Mouse (Mus musculus): ENCODE measurements at regions not wholly inside any gene's neighbourhood (a gene's known extent, or its start where the extent isn't known, plus 50 kb on each side); places are given as distances from the start of the nearest gene placed in this dataset.

DNA sequence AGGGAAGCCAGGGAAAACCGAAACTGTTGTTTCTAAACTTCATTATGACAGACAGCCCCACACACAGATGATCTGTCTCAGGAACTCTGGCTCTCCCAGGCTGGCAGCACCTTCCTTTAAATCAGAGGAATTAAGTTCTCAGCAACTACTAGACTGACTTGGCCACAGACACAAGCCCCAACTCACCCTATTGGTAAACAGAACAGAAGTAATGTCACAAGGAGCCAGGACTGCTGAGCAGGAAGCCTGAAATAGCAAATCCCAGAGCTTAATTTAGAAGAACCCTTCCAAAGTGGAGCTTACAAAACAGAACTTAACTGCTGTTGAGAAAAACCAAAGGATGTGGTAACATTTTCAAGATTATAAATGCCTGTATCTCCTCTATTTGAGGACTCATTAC lies 174.8 kb downstream of the Nfkbiz start:
- ATAC-seq (ENCODE audit: low TSS enrichment): peak; percentile 81

DNA sequence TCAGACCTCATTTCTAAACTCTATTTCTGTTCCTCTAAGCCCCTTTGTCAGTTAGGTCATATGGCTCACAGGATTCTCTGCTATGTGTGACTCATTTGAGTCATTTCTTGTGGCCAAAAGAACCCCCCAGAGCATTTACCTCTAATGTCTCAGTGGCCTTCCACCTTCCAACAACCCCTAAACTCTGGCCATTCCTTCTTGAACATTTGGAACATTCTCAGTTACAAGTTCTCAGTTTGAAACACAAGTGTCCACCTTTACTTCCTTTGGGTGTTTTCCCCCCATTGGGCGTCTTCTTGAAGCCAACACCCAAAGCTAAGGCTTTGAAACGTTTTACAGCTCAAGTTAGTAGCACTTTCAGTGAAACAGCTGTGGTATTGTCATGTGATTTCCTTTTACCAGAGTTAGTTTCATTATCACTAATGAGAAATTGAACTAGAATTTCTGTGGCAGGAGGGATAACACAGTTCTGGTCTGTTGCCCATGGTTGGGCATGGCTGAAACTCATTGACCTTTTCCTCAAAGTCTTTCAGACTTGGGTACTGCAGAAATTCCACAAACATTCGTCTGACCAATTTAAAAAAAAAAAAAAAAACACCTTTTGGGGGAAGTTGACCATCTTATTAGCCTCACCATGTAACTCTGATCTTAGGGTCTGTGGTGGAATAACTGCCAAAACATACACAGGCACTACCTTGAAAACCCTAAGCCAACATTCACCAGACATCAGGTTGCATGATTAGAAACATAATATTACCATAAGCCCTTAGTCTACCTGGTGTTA lies 201.8 kb downstream of the Nfkbiz start:
- no peak for ATAC-seq (ENCODE audit: low TSS enrichment)

DNA sequence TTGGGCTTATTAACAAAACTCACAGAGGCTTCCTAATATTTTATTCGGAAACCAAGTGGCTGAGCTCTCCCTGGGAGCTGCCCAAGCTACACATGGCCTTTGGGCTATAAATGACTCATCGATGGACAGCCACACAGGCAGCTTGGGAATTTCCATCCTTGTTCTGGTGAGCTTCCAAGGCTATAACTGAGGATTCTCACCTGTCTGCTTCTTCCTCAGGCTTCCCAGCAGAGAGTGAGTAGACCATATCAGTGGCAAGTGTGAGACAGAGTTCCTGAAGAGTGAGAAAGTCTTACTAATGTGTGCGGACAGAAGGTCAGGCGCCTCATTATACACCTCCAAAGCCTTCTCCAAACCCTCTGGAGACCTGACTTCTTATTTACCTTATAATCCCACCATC lies 202.5 kb downstream of the Nfkbiz start:
- no peak for ATAC-seq (ENCODE audit: low TSS enrichment)

DNA sequence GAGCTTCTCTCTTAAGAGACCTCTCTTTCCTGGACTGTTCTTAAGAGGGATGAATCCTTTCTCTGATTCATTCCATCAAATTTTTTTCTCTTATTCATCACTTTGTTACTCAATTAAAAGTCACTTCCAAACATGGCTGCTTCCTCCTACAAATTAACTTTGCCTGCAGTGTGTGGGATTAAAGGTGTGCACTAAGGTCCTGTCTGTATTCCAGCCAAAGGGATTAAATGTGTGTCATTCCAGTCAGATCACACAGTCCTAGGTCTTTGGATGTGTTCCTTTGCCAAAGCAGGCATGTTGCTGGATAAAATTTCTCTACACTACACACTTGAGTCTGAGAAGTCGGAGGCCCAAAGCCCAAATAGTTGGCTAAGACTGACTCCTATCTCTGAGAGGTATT lies 204.0 kb downstream of the Nfkbiz start:
- ATAC-seq (ENCODE audit: low TSS enrichment): no peak

DNA sequence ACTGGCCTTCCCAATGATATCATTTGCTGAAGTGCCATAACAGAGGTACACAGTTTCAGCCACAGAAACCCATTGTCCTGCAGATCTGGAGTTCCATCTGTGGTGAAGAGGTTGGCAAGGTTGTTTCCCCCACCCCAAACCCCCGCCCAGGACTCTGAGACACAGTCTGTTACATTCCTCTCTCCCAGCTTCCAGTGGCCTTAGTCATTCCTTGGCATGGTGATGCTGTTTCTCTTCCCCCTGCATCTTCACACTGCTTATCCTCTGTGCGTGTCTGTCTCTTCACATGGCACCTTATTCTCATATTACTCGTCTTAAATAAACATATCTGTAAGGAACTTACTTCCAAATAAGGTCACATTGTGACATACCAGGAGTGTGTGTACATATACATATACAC lies 206.5 kb downstream of the Nfkbiz start:
- no peak for ATAC-seq (ENCODE audit: low TSS enrichment)

DNA sequence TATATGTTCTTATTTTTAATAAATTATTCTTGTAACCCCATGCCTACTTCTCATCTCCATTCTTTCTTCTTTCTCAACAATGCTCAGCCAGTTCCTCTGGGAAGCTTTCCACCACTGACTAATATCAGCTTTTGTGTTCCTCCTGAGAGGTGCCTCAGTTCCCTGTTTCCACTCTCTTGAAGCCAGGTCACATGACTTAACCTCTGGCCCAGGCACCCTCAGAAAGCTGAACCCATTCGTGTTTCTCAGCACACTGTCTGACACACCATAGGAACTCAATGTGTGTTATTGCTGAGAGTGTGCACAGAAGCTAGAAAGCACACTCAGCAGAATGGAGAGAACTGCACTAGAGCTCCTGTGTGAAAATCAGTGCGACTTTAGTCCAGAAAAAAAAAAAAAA lies 207.1 kb downstream of the Nfkbiz start:
- ATAC-seq (ENCODE audit: low TSS enrichment): no peak

DNA sequence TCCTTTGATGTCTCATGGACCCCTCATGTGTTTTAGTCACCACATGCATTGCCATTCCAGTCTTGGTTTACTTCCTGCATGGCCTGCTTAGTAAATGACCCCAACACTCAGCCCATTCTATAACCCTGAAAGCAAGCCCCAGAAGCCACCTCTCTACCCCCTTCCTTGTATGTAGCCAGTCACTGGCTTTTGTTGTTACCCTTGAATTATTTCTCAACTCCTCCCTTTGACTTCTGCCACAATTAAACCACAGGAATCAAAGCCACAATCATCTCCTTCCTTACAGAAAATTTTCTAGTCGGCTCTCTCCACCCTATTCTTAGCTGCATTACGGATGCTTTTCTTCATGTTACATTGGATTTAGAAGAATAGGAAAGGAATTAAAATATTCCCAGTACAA lies 207.7 kb downstream of the Nfkbiz start:
- no peak for ATAC-seq (ENCODE audit: low TSS enrichment)

DNA sequence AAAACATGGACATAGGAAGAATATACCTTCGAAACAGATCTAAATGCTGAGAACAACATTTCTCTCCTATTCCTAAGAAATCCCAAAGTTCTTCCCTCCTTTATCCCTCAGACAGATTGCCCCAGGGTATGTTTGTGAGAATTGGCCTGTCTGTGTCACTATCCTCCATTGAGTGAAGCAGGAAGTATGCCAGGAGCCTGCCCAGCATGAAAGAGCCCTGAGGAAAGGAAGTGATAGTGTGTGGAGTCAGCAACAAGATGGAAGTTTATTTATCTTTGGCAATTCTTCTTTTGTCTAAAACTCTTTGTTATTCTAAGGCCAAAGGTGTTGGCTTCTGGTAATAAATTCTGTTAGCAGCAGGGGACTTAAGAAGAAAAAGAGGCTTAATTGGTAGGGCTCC lies 211.2 kb downstream of the Nfkbiz start:
- no peak for ATAC-seq (ENCODE audit: low TSS enrichment)

DNA sequence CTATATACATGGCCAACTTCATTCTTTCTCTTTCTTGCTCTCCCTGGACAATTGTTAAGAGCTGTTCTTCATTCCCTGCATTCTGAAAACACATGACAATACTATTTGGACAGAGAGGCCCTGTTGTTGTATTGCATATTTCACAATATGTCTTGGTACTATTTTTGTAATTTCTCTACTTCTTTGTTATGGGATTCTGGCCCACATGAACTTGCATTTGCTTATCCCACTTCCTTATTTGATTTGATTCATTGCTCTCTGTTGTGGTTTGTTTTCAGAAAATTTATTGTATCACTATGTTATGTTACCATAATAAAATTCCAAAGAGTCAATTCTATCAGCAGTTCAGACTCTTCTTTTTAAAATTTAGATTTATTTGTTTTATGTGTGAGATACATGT lies 215.3 kb downstream of the Nfkbiz start:
- no peak for ATAC-seq (ENCODE audit: low TSS enrichment)

DNA sequence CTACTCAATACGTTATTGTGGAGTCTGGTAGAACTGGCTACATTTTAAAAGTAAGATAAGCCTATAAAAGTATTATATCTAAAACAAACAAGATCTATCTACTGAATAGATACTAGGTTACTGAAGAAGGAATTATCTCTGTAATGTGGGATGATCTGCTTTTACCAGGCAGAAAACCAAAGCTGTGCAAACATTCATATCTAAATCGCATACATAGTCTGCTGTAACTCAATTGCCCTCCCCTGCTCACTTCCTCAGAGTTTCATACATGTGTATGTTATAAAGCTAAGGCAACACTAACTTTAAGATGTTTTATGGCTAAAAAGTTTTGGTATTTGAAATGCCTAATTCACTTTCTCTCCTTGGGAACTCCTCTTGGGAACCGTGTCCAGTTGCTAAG lies 219.0 kb downstream of the Nfkbiz start:
- no peak for ATAC-seq (ENCODE audit: low TSS enrichment)

DNA sequence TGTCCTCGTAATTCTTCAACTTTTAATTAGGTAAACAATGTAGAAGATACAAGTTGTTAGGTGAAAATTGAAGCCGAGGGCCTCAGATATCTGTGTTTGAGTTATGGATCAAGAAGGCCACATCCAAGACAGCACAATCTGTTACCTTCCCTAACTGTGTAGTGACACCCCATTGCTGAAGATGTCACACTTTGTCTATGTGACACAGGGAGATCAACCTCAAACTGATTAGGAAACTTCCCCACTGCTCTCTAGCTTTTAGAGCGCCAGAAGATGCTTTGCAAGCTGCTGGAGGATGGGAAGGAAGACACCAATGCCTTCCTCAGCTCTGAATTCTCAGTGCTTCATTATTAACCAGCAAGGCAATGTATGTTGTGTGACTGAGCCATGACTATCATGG lies 220.7 kb downstream of the Nfkbiz start:
- ATAC-seq (ENCODE audit: low TSS enrichment): no peak

DNA sequence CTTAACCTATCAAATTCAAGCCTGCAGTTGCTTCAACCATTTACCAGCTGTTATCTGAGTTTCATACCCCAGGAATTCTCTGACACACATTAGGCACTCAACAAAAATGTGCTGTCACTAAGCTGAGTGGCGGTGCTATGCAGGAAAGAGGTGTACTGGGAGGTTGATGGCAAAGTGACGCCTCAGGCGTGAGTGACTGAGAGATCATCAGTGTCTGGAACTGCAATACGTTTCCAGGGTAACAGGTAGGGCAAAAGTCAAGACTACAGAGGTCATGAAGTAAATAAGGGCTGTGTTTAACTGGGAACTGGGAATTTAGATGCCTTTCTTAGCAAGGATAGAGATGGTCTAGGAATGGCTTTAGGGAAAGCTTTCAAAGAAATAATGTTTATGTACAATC lies 221.2 kb downstream of the Nfkbiz start:
- no peak for ATAC-seq (ENCODE audit: low TSS enrichment)

DNA sequence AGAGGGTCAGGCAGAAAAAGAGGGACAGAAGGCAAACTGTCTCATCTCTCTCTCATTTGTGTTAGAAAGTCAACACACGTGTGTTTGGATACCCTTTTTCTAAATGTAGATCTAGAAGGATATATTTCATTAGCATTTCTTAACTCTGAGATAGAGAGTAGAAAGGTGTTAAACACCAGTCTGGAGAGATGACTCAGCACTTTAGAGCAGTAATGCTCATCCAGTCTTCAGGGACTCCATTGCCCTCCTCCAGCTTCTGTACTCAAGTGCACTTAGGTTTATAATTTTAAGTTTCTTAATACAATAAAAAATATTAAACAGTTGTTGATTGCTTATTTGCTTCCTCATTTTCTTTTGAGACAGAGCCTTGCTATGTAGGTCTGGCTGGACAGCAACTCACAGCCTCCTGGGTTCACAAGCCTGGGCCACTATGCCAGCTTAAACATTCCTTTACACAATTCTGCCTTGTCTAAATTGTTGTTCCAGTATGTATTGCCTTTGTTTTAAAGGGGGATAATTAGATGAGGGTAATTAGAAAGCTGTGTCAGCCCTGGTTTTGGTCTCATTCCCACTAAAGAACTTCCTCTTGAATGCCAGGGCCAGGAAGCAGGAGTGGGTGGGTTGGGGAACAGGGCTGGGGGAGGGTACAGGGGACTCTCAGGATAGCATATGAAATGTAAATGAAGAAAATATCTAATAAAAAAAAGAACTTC lies 222.1 kb downstream of the Nfkbiz start:
- no peak for ATAC-seq (ENCODE audit: low TSS enrichment)

DNA sequence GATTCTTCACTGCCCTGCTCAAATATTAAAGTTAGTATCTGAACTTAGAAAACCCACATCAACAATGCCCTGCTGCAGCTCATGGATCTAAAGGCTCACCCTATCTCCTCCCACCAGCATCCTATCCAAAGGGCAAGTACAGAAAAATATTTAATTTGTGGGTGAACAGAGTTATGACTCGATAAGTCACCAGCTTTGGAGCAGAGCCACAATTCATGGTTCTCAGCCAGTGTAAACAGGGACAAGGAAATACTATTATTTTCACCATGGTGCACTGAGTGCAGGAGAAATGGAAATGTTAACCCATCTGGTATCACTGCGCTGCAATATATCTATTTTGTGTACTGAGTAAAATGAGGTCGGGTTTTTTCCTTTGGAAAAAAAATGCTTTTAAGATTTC lies 225.8 kb downstream of the Nfkbiz start:
- ATAC-seq (ENCODE audit: low TSS enrichment): no peak

DNA sequence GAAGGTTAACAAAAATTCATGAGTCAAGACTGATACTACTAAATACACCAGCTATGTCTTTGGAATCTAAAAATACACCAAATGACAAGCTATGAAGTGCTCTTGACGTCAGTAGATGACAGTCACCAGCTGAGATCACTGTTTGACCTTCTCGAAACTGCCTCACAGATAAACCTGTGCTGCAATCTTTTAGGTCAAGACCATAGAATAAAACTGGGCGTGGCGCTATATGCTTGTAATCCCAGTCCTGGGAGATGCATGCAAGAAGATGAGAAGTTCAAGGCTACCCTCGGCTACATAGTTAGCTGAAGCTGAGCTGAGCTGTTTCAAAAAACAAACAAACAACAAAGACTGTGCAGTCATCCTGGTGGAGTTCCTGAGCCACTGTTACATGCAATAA lies 226.7 kb downstream of the Nfkbiz start:
- ATAC-seq (ENCODE audit: low TSS enrichment): no peak

DNA sequence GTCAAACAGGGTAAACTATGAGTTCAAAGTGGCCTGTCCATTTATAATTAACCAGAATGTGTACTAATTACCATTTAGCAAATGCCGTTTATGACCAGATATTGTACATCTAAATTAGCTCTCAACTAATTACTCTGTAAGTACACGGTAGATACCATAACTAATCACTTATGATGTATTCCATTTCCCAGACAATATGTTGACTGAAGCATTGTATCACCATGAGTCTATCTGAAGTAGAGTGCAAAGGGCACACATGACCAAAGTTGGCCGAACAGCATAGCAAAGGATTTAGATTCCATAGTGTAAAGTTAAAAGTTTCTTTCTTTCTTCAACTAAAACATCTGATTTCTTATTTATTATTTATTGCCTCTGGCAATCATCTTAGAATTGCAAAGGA lies 227.5 kb downstream of the Nfkbiz start:
- no peak for ATAC-seq (ENCODE audit: low TSS enrichment)

DNA sequence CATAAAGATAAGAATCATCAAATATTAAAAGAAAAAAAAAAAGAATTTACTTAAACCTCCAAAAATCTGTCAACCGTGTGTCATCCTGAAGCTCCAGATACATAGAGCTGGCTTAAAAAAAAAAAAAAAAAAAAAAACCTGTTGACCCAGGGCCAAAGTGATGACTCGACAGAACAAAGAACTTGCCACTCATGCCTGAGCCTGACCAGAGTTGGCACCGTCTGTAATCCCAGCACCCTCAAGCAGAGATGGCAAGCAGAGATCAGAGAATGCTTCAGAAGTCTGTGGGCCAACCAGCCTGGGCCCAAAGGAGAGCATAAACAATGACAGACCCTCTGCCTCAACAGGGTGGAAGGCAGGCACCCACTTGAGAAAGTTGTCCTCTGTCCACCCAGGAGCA lies 230.3 kb downstream of the Nfkbiz start:
- ATAC-seq (ENCODE audit: low TSS enrichment): no peak

DNA sequence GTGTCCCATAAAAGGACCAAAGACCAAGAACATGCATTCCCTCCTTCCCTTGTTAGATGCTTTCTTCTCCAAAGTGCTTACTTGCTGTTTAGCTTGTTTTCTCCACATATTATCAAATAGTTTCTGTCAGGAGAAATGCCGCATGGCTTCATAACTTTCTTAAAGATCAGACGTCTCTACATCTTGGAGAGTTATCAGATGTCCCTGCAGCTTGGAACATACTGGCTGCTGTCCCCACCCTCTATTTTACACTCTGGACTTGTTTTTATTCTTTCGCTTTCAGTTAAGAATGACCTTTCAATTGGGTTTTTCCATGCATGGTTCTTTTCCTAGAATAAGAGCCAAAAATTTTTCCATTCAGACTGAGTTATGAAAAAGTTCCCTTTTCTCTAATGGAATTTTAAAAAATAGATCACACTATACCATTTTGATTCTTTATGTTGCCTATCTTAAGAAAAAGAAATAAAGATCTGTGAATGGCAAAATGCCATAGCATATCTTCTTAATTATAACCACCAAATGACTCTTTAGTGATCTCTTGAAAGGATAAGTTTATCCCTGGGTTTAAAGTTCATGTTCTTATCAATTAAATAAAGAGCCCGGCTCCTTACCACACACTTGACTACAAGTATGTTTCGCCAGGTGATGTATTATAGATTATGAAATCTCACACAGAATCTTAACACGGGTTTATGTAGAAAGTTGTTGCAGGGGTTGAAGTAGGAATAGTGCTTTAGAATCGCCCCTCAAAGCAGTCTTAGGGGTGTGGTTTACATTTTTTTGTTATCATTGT lies 232.1 kb downstream of the Nfkbiz start:
- ATAC-seq (ENCODE audit: low TSS enrichment): no peak

DNA sequence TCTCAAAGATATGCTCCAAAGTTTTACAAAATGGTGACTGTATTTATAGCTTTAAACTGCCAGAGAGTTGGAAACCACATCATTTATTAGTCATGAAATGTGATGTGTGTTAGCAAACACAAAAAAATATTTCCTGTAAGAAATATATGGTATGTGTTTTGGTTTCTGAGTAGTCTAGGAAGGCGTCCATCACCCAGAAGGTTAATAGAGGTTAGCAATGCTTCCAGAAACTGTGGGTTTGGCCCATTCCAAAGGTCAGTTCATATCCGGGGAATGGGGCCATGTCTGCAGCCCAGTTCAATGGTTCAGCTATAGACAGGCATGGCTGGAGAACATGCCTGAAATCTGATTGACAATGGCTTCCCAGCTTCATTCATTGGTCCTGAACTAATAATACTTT lies 235.1 kb downstream of the Nfkbiz start:
- ATAC-seq (ENCODE audit: low TSS enrichment): no peak

DNA sequence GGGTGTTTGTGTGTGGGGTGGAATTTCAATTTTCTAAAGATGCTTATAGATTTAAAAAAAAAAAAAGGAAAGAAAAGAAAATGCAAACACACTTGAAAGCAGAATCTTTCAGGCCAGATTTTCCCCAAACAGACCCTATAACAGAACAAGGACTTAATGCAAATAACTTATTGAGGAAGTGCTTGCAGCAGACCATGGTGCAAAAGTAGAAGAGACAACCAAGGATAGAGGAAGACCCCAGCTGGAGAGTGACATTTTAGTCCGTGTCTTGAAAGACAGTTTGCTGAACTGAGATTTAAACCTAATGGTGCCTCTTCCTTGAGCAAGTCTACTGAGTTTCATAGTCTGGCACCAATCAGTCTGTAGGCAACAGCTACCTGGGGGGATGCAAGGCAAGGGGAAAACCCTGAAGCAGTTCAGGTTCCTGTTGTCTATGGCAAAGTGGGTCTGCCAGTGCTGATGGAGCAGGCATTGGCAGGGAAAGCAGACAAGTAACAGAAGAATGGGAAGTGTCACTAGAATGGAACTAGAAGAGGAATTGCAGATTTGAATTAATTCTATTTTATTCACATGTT lies 249.2 kb downstream of the Nfkbiz start:
- ATAC-seq (ENCODE audit: low TSS enrichment): no peak

DNA sequence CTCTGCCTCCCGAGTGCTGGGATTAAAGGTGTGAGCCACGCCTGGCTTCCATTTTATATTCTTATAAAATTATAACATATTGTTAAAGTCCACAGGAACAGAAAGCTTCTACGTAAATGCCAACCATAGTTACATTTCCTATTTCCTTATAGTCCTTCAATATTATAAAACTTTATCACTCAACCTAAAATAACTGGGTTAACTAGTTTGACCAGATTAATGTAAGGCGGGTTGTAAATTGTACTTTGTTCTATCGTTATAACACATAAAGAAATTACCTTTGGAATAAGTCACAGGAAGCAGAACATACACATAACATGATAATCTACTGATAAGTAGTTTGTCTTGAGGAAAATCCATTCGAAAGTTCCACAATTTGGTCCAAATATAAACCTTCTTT lies 251.6 kb downstream of the Nfkbiz start:
- ATAC-seq (ENCODE audit: low TSS enrichment): no peak

DNA sequence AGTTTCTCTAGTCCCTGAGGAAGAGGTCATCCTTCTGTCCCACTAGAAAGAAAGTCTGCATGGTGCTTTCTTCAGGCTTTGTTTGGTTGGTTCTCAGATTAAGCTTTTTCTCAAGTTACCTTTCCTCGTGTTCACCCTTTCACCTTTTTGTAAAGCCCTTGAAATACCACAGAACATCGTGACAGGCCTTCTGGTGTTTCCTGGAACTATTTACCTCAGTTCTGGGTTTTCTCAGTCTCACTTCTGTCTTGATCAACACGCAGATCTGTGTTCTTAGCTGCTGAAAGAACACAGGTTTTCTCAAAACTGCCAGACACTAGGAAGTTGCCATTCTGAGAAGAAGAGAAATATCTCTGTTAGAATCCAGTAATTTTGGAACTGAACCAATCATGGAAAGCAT lies 255.8 kb downstream of the Nfkbiz start:
- no peak for ATAC-seq (ENCODE audit: low TSS enrichment)

DNA sequence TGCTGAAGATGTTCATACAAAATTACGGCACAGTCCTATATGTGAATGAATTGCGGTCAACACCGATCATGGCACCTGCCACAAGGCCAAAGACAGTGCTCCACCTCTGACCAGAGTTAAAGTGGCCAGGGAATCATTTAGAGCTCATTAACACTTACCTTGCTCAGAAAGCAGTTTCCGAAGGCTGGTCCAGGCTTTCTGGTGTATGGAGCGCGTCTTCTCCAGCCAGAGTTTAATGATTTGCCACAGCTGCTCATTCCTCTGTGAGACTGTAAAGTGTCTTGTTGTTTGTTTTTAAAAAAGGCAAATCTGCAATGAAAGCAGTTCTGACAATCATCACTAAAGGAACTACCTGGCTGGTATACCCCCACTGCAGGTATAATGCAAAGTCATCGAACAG lies 256.7 kb downstream of the Nfkbiz start:
- ATAC-seq (ENCODE audit: low TSS enrichment): no peak
